Mouse (Mus musculus) cerebellum, adult 9-11 months (tissue): ENCODE results near the gene Sap25.
"Not testable (repeated sequence)": the region's sequence is repeated elsewhere in the genome, so short reads cannot be mapped to it uniquely, and the experiment has no call there.

ENCODE experiments used
- DNase-seq: peaks from one replicate; pipeline ENCODE4 v3.0.0; 2022

Gene Sap25

DNA sequence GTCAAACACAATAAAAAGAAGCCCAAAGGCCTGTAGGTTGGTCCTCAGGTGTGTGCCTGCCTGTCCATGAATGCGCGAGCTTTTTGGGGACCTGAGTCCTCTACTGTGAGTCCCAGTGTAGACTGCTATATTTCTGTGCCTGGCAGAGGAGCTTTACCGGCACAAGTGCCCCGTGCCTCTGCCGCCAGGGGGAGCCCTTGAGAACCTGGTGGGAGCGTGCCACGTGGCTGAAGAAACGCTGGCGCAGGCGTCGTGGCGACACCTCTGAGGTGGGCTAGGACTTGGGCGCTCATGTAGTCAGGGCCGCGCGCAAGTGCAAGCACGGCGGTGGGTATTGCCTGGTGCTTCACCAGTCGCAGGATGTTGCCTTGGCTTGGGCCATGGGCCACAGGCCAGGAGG is at the start of gene Sap25:
TSS of gene Sap25 (plus strand) at position 281 of the 400 bp plus-strand sequence.
- no peak for DNase-seq

DNA sequence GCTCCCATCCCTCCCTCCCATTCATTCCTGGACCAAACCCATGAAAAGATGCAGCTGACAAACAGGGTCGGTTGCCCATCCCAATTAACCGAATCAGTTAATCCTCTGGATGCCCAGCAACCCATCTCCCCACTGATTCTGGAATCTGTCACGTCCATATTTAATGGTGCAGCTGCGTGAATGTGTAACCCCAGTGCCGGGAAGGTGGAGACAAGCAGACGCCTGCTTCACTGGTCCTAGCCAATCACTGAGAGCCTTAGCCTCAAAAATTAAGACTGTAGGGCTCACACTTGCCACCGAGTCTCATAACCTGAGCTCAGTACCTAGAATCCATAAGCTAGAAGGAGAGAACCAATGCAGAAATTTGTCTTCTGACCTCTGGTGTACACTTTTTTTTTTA is 45.2 kb upstream of the Sap25 start:
- no peak for DNase-seq

DNA sequence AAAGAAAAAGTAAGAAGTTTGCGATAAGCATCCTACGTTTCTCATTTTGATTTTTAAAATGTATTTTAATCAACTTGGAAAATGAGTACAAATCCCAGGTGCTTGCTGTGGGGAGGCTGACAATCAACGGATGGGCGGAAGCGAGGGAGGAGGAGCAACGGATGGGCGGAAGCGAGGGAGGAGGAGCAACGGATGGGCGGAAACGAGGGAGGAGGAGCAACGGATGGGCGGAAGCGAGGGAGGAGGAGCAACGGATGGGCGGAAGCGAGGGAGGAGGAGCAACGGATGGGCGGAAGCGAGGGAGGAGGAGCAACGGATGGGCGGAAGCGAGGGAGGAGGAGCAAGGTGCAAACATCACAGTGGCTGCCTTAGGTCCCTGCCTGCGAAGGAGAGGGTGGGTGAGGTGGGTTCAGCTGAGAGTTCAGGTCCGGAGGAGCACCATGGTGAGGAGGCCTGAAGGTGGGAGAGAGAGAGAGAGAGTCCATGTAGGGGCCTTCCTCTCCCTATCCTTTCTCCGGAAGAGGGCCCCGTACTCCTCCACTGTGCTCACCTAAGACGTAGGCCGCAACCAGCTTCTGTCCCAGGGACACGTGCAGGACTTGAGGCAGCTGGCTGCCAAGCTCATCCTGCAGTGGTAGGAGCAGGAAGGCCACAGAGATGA is 44.4 kb upstream of the Sap25 start:
- DNase-seq: no peak

DNA sequence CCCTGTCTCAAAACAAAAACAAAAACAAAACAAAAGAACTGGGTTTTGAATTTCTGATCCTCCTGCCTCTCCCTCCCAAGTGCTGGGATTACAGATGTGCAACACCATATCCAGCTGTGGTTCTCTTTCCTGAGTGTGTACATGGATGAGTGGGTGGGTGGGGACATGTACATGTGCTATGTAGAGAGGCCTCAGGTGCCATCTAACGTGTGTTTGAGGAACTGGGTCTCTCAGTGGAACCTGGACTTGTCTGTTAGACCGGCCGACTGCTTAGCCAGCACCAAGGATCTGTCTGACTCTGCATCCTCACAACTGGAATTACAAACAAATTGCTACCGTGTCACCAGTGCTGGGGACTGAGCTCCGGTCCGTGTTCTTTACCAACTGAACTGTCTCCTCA is 43.5 kb upstream of the Sap25 start:
- no peak for DNase-seq

DNA sequence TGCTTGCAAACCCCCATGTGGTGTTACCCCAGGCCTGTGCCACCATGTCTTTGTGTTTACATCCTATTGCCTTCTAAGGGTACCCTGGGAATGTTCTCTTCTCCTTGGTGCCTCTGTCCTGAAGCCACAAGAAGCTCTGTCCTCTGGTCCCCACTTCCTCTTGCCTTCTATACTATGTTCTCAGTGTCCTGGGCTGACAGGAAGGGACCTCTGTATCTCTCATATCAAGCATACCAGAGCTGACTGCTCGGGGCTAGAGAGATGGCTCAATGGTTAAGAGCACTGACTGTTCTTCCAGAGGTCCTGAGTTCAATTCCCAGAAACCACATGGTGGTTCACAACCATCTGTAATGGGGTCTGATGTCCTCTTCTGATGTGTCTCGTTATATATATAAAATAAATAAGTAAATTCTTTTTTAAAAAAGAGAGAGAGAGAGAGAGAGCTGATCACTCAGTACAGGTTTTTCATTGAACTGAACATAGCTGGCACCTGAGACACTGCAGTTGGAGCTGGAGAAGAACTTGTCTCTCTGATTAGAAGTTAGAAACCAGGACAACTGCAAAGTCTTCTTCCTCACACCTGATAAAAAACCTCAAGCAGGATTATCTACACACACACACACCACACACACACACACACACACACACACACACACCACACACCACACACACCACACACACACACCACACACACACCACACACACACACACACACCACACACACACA is 42.9 kb upstream of the Sap25 start:
- no peak for DNase-seq

DNA sequence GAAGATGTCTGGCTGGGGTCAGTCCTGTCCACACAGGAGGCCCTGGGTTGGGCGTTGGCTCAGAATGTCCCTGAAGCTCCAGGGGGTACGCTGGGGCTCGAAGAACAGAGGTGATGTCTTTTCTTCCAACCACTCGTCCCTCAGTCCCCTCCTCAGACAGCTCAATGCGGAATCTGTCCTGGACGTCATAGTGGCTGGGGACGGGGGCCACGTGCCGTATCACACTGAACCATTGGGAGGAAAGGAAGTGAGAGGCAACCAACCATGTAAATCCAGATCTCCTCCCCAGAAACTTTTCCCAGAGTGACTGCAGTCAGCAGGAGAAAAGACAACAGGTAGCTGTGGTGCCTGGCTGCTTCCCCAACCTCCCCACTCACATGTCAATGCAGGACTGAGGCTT is 41.5 kb upstream of the Sap25 start:
- DNase-seq: peak; percentile 52

DNA sequence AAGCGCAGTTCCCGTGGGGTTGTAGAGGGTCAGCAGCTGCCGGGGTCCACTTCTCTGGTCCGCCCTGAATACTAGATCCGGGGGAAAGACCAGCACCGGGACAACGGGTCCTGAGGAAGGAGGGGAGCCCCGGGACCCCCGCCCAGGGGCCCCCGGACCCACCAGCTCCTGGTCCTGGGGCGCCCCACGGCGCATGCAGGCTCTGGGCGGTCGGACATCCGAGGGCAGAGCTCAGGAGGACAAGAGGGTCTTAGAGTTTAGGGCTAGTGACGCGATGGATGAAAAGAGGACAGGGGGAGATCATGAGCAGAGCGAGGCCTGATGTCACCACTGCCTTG is 40.9 kb upstream of the Sap25 start:
- DNase-seq: no peak

DNA sequence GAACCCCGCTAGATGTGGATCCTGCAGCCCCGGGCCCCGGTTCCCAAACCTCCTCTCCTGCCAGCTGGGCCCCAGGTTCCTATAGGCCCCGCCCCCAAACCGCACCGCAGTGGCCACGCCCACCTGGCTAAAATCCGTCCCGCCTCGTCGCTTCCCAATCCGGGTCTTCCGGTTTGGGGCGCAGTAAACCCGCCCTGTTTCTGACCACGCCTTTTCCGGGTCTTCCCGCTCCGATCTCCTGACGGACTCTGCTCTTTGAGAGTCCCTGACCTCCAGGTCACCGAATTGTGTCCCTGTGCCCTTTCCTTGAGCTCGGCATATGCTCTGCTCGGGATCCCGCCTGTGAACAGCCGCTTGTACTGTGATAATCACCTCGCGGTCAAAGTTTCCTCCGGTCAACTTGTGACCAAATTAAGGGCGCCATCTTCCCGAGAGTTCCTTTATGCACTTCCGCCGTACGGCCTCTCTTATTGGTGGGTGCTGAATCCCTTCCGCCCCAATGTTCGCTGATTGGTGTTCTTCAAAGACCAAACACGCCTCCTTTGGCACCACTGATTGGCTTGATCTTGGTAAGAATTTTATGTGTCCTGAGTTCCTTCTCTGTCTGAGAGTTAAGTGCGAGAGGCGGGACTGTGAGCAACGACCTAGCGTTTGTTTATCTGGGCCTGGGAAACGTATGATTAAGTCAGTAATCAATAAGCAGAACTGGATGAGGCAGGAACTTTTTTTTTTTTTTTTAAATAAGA is 40.3 kb upstream of the Sap25 start, which contains the start of gene Mospd3:
TSS of gene Mospd3 (minus strand) at position 440 of the 746 bp plus-strand sequence.
- DNase-seq: peak; percentile 96

DNA sequence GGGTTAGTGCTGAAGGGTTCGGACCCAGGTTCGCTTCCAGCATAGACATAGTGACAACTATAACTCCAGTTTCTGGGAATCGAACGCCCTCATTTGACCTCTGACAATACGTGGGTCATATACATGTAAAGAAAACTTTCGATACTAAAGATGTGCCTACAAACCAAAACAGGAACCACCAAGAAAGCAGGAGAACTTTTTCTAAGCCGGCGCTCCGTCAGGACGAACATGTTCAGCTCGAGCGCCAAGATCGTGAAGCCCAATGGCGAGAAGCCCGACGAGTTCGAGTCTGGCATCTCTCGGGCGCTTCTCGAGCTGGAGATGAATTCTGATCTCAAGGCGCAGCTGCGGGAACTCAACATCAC is 39.8 kb upstream of the Sap25 start:
- DNase-seq: no peak

DNA sequence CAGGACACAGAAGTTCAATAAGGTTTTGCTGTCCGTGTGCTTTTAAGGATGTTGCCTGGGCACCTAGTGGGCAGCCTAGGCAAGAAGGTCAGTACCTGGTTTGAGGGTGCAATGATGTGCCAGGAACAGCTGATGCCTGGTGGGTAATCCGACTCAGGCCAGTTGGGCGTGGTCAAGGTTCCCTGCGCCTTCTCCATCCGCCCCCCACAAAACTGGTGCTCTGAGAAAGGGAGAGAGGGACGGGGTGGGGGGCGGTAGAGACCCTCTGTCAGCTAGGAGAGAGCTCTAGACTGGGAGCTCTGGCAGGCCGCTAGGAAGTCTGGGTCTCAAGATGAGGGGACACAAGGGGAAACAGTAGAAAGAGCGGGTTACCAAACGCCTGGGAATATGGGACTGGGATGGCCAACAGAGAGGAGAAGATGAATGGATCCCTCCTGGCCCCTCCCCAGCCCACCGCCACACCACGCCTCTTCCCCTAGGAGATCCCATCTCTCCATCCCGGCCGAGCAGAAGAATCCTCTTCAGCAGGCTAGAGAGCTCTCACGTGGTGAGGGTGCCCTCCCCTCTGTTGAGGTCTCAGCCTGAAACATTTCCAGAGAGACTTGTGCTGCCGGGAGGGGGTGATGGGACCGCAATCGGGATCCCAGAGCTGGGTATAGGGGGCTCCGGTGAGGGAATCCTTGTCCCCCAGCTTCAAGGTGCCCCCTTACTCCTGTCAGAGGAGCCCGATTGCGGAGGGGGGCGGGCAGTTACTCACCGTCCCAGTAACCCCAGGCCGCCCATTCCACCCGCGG is 33.1 kb upstream of the Sap25 start:
- DNase-seq: no peak

DNA sequence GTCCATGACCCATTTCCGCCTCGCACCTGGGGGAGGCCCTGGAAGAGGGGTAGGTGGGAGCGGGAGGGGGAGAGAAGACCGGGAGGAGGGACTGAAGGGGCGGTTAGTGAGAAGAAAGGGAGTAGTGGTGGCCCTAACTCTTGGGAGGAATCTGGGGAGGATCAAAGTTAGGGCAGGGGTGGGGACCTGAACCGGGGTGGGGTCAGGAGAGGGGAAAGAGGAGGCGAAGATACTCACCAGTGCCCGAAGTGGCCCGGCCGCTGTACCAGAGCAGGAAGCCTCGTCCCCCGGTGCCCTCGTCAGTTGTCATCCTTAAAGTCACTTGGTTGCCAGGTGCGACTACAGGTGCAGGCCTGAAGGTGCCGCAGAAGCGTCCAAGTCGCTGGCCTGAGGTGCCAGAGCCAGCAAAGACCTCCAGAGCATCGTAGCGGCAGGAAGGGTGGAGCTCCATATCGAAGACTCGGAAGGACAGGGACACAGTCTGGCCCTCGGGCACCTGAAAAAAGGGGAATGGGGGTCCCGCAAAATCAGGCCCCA is 32.4 kb upstream of the Sap25 start:
- no peak for DNase-seq

DNA sequence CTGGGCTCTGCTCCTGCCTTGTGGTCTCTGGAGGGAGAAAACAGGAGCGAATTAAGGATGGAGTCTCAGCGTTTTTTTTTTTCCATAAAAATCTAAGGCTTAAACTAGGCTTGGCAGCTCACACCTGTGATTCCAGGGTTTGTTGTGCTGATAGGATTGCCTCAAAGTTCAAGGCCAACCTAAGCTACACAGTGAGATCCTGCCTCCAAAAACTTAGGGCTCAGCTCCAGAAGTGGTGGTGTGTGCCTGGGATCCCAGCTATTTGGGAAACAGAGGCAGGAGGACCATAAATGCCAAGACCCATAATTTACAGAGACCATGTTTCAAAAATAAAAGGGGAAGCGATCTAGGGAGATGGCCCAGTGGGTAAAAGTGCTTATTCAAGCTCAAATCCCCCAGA is 31.8 kb upstream of the Sap25 start:
- no peak for DNase-seq

DNA sequence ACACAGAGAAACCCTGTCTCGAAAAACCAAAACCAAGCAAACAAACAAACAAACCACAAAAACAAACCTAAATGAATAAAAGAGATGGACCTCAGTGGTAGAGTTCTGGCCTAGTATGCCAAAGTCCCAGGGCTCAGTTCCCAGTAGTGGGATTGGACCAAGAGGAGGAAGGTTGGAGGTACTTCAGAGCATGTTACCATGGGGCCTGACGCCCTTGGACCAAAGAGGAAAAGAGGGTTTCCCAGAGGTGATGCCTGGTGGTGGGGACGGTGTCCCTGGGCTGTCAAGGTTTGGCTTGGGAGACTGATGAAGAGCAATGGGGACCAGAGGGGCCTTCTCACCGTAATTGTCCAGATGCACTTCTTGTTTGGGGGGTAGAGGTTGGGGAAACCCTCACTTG is 31.1 kb upstream of the Sap25 start:
- DNase-seq: no peak

DNA sequence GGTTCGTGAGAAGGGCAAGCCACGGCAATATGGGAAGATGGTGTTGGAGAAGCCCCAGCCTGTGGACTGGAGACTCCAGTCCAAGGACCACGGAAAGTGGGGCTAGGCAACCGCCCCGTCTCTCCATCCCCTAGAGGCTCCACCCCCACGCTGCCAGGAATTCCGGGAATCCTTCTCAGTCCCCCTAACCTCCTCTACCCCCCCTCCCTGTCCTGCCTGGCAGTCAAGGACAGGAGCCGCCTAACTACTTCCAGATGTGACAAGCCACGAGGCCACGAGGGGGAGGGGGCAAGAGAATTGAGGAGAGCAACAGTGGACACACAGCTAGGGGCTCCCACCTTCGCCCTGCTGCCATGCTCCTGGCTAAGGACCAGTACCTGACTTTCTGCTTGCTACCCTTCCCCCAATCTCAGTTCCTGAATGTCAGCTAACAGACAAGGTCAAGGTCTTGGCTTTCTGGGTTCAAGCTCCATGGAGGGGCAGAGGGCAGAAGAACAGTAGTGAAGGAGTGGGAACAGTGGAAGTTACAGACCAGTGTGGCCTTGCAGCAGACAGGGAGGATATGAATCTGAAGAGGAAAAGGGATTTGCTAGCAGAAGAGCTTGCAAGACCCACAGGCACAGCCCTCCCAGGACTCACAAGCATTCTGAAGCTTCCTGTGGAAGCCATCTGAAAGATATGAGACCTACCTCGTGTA is 30.4 kb upstream of the Sap25 start:
- no peak for DNase-seq

DNA sequence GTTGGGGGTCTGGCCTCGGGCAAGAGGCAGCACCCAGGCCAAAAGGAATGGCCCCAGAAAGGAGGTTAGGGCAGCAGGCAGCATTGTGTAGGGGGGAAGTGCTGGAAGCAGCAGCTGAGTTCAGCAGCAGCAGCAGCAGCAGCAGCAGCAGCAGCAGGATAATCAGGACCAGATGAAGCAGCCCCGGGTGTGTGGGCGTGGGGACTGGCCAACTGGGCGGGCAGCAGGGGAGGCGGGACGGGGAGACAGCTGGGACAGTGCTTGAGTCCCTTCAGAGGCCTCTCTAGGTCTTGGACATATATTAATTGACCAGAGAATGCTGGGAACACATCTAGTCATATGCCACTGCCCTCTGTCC is 29.9 kb upstream of the Sap25 start:
- DNase-seq: no peak

DNA sequence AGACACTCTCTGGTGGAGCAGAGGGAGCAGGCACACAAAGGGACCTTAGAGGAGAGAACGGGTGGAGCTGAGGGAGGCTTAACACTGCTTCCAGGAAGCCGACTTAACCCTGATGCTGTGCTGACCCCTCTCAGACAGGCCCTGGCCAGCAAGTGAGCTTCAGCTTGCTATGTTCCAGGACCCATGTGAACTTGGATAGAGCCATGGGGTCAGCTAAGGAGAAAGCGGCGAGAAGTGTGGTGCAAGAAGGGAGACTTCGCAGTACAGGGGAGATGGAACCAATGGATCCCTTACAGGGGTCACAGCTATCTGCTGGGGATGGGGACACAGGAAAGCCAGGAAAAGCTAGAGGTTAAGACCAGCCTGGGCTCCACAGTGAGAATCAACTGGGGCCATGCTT is 28.1 kb upstream of the Sap25 start:
- no peak for DNase-seq

DNA sequence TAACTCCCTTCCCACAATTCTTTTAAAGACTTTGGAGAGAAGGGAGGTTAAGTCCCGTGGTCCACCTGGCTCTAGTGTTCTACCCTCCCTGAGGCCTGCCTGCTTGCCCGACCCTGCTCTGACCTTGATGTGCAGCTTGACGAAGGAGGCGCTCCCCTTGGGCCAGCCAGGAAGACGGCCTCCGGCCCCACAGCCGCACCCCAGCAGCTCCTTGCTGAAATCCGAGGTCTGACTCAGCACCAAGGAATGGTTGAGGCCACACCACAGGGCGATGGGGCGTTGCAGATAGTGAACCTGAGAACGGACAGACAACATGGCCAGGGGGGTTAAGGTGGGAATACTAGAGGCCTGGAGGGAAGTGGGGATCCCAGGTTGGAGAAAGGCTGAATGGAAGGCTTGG is 27.6 kb upstream of the Sap25 start, which contains the start of gene Pcolce:
TSS of gene Pcolce (minus strand) at position 235 of the 400 bp plus-strand sequence.
- no peak for DNase-seq

DNA sequence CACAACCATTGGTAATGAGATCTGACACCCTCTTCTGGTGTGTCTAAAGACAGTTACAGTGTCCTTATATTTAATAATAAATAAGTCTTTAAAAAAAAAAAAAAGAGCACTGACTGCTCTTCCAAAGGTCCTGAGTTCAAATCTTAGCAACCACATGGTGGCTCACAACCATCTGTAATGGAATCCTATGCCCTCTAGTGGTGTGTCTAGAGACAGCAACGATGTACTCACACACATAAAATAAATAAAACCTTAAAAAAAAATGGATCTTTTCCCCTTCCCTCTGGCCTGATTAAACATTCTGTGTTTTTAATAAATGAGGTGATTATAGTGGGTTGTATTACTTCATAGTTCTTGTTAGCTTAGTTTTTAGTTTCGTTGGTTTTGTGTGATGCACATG is 26.2 kb upstream of the Sap25 start:
- not testable (repeated sequence) for DNase-seq

DNA sequence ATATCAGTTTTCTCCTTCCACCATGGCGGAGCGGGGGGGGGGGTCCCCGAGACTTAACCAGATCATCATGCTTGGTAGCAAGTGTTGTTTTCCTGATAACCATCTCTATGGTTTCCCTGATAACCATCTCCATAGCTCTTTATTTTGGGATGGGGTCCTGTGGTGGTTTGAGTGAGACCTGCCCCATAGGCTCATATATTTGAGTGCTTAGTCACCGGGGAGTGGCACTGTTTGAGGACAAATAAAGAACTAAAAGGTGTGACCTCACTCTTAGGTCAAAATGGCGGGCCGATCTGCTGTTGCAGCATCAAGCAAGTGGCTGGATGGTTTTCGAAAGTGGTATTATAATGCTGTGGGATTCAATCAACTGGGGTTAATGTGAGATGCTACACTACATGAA is 25.8 kb upstream of the Sap25 start:
- DNase-seq: no peak

DNA sequence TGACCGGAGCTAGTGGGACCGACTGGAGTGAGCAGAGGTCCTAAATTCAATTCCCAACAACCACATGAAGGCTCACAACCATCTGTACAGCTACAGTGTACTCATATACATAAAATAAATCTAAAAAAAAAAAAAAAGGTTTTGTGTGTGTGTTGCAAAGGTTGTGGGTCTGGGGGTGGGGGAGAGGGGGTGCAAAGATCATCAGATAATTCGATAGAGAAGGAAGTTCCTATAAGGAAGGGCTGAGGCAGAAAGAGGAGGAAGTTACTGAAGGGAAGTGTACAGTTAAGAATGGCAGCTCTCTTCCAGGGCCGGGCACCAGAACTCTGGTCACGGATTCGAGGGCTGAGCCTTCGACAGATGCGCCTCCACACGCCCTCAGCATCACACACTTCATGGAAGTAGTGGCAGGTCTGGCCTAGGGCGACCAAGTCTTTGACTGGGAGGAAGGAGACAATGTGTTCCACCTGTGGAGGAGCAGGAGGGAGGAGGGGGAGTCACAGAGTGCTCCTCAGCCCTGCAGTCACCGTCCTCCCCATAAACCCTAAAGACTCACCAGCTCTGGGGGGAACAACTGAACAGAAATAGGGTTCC is 17.1 kb upstream of the Sap25 start:
- DNase-seq: no peak

DNA sequence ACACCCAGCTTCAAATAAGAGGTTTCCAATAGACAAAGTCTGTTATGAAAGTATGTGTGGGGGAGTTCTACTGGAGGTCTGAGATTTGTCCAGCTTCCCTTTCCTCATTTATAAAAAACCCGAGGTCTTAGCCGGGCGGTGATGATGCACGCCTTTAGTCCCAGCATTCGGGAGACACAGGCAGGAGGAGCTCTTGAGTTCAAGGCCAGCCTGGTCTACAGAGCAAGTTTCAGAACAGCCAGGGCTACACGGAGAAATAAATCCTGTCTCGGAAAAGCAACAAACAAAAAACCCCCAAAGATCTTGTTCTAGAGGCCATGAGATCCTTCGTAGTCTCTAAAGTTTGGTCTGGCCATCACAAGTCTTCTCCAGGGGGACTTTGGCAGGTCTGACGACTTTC is 13.1 kb upstream of the Sap25 start:
- DNase-seq: no peak
